Mouse (Mus musculus) CH12.LX (cell line): ENCODE measurements around the gene Npb. TPM values are rescaled to one million over a fixed set of nuclear protein-coding genes. Genes with fewer than 3 reads are reported as not detected.

Source experiments
- DNase-seq: peaks from one replicate; pipeline ENCODE4 v3.0.0-alpha.2; 2013; ENCODE audit errors: extremely low read depth
- H3K27ac ChIP-seq: 2 replicates; pipeline ENCODE4 v1.5.1; 2012; ENCODE audit warnings: low read depth, mild to moderate bottlenecking, control low read depth, moderate library complexity; ENCODE audit not compliant: insufficient read depth
- H3K27me3 ChIP-seq: replicated peaks from 2 replicates; pipeline ENCODE3; 2012; ENCODE audit warnings: inconsistent platforms
- H3K36me3 ChIP-seq, 2 experiments: replicated peaks in 1 of 2; 2 replicates each; pipeline versions ENCODE3 to v1.6.1; 2012; ENCODE audit warnings: inconsistent platforms in 1 of 2, low read length in 1 of 2, mild to moderate bottlenecking in 1 of 2, mixed read lengths in 1 of 2, moderate library complexity in 1 of 2; ENCODE audit not compliant: control insufficient read depth in 1 of 2, insufficient read depth in 1 of 2
- H3K4me1 ChIP-seq, 2 experiments: 2 replicates each; pipeline ENCODE4 v1.6.1; 2012; ENCODE audit warnings: inconsistent platforms in 1 of 2, moderate library complexity in 1 of 2; ENCODE audit not compliant: insufficient read depth in 2 of 2, control insufficient read depth in 1 of 2
- H3K4me2 ChIP-seq: 2 replicates; pipeline ENCODE4 v1.6.1; 2012; ENCODE audit warnings: low read depth, mild to moderate bottlenecking, control low read depth; ENCODE audit not compliant: poor library complexity, insufficient read depth, severe bottlenecking
- H3K4me3 ChIP-seq, 3 experiments: fragments of 150-350 bp in 1 of 3; sonication (generic) in 1 of 3; replicated peaks in 1 of 3; 2 replicates each; pipeline versions ENCODE3 to v1.5.1; 2011 to 2012; ENCODE audit warnings: low read depth in 2 of 3, low read length in 2 of 3, mild to moderate bottlenecking in 2 of 3, moderate library complexity in 2 of 3, control low read depth in 1 of 3, improper control_type of control experiment in 1 of 3, inconsistent platforms in 1 of 3, mixed read lengths in 1 of 3; ENCODE audit not compliant: poor library complexity in 1 of 3
- H3K79me2 ChIP-seq: replicated peaks from 2 replicates; pipeline ENCODE4 v1.6.1; 2012; ENCODE audit warnings: mild to moderate bottlenecking, moderate library complexity; ENCODE audit not compliant: control insufficient read depth, poor library complexity, insufficient read depth, severe bottlenecking; ENCODE audit errors: extremely low read depth
- H3K9ac ChIP-seq: 2 replicates; pipeline ENCODE4 v1.6.1; 2012; ENCODE audit warnings: low read depth, mild to moderate bottlenecking, control low read depth, moderate library complexity; ENCODE audit not compliant: insufficient read depth
- H3K9me3 ChIP-seq: replicated peaks from 2 replicates; pipeline ENCODE3; 2012; ENCODE audit warnings: low read length, inconsistent platforms, mixed read lengths
- CHD1 ChIP-seq: IDR thresholded peaks from 2 replicates; pipeline ENCODE4 v1.6.1; 2012; ENCODE audit warnings: low read depth, low read length, improper control_type of control experiment, inconsistent platforms
- CTCF ChIP-seq, 2 experiments: IDR thresholded peaks in 1 of 2; conservative IDR thresholded peaks in 1 of 2; 2 replicates each; pipeline ENCODE4 v1.5.1; 2011 to 2012; ENCODE audit warnings: low read depth in 2 of 2, low read length in 2 of 2, improper control_type of control experiment in 1 of 2, inconsistent platforms in 1 of 2, mild to moderate bottlenecking in 1 of 2, moderate library complexity in 1 of 2
- E2F4 ChIP-seq: IDR thresholded peaks from 2 replicates; pipeline ENCODE4 v1.6.1; 2011; ENCODE audit warnings: low read depth, low read length, improper control_type of control experiment; ENCODE audit not compliant: insufficient replicate concordance
- EP300 ChIP-seq: IDR thresholded peaks from 2 replicates; pipeline ENCODE4 v1.6.1; 2011; ENCODE audit warnings: low read length, improper control_type of control experiment
- GABPA ChIP-seq: IDR thresholded peaks from 2 replicates; pipeline ENCODE4 v1.6.1; 2012; ENCODE audit warnings: low read depth, low read length, improper control_type of control experiment, inconsistent platforms; ENCODE audit not compliant: insufficient replicate concordance
- HCFC1 ChIP-seq: IDR thresholded peaks from 2 replicates; pipeline ENCODE4 v1.6.1; 2012; ENCODE audit warnings: low read depth, mild to moderate bottlenecking, inconsistent platforms, low read length, improper control_type of control experiment
- IRF4 ChIP-seq: IDR thresholded peaks from 2 replicates; pipeline ENCODE4 v1.6.1; 2014; ENCODE audit warnings: low read depth, mild to moderate bottlenecking, inconsistent platforms, low read length, improper control_type of control experiment
- JUN ChIP-seq: IDR thresholded peaks from 2 replicates; pipeline ENCODE4 v1.6.1; 2011; ENCODE audit warnings: low read depth, mild to moderate bottlenecking, low read length, improper control_type of control experiment, moderate library complexity; ENCODE audit not compliant: insufficient read depth
- JUND ChIP-seq: conservative IDR thresholded peaks from 2 replicates; pipeline ENCODE4 v1.6.1; 2011; ENCODE audit warnings: low read depth, low read length, improper control_type of control experiment
- KAT2A ChIP-seq: IDR thresholded peaks from 2 replicates; pipeline ENCODE4 v1.6.1; 2012; ENCODE audit warnings: low read length, improper control_type of control experiment, inconsistent platforms; ENCODE audit not compliant: insufficient replicate concordance
- MAFK ChIP-seq: IDR thresholded peaks from 2 replicates; pipeline ENCODE4 v1.6.1; 2011; ENCODE audit warnings: low read length, improper control_type of control experiment; ENCODE audit not compliant: insufficient replicate concordance
- MAX ChIP-seq: IDR thresholded peaks from 2 replicates; pipeline ENCODE4 v1.6.1; 2011; ENCODE audit warnings: low read length, improper control_type of control experiment
- MAZ ChIP-seq: IDR thresholded peaks from 2 replicates; pipeline ENCODE4 v1.6.1; 2012; ENCODE audit warnings: low read depth, mild to moderate bottlenecking, inconsistent platforms, low read length, improper control_type of control experiment, moderate library complexity
- MEF2A ChIP-seq: IDR thresholded peaks from 2 replicates; pipeline ENCODE4 v1.6.1; 2014; ENCODE audit warnings: low read depth, mild to moderate bottlenecking, inconsistent platforms, low read length, improper control_type of control experiment, borderline replicate concordance
- MXI1 ChIP-seq: IDR thresholded peaks from 2 replicates; pipeline ENCODE4 v1.6.1; 2011; ENCODE audit warnings: mild to moderate bottlenecking, low read depth, low read length, improper control_type of control experiment
- MYC ChIP-seq: IDR thresholded peaks from 2 replicates; pipeline ENCODE4 v1.6.1; 2011; ENCODE audit warnings: low read depth, mild to moderate bottlenecking, improper control_type of control experiment, low read length
- NRF1 ChIP-seq: IDR thresholded peaks from 2 replicates; pipeline ENCODE4 v1.6.1; 2014; ENCODE audit warnings: low read depth, mild to moderate bottlenecking, inconsistent platforms, low read length, improper control_type of control experiment, moderate library complexity
- POLR2A ChIP-seq: IDR thresholded peaks from 2 replicates; pipeline ENCODE4 v1.6.1; 2011; ENCODE audit warnings: low read depth, mild to moderate bottlenecking, improper control_type of control experiment, low read length
- POLR2AphosphoS2 ChIP-seq: IDR thresholded peaks from 2 replicates; pipeline ENCODE4 v1.6.1; 2011; ENCODE audit warnings: low read depth, low read length, improper control_type of control experiment
- RAD21 ChIP-seq: IDR thresholded peaks from 2 replicates; pipeline ENCODE4 v1.6.1; 2011; ENCODE audit warnings: low read depth, mild to moderate bottlenecking, low read length, improper control_type of control experiment, moderate library complexity
- RCOR1 ChIP-seq: conservative IDR thresholded peaks from 2 replicates; pipeline ENCODE4 v1.6.1; 2012; ENCODE audit warnings: low read depth, mild to moderate bottlenecking, inconsistent platforms, low read length, improper control_type of control experiment
- SIN3A ChIP-seq: IDR thresholded peaks from 2 replicates; pipeline ENCODE4 v1.6.1; 2012; ENCODE audit warnings: low read length, improper control_type of control experiment, inconsistent platforms
- SMC3 ChIP-seq: IDR thresholded peaks from 2 replicates; pipeline ENCODE4 v1.6.1; 2011; ENCODE audit warnings: low read depth, low read length, improper control_type of control experiment
- TBP ChIP-seq: conservative IDR thresholded peaks from 2 replicates; pipeline ENCODE4 v1.6.1; 2011; ENCODE audit warnings: low read depth, low read length, improper control_type of control experiment
- UBTF ChIP-seq: IDR thresholded peaks from 2 replicates; pipeline ENCODE4 v1.6.1; 2012; ENCODE audit warnings: low read depth, mild to moderate bottlenecking, inconsistent platforms, low read length, improper control_type of control experiment, moderate library complexity
- USF1 ChIP-seq: IDR thresholded peaks from 2 replicates; pipeline ENCODE4 v1.6.1; 2014; ENCODE audit warnings: low read depth, mild to moderate bottlenecking, inconsistent platforms, low read length, improper control_type of control experiment
- ZKSCAN1 ChIP-seq: IDR thresholded peaks from 2 replicates; pipeline ENCODE4 v1.6.1; 2012; ENCODE audit warnings: low read depth, inconsistent platforms, low read length, improper control_type of control experiment, borderline replicate concordance
- ZMIZ1 ChIP-seq: IDR thresholded peaks from 2 replicates; pipeline ENCODE4 v1.6.1; 2012; ENCODE audit warnings: low read depth, mild to moderate bottlenecking, inconsistent platforms, low read length, improper control_type of control experiment
- dilution Hi-C: fragments of 300-500 bp; cut with MboI; formaldehyde crosslinking; loops from 2 replicates; pipeline ENCODE4 v1.14.3; 2020; ENCODE audit warnings: low sequenced_read_pairs; ENCODE audit not compliant: extremely low pct_unique_long_range_greater_than_20kb, extremely low pct_ligation_motif_present
- in situ Hi-C: fragments of 300-500 bp; cut with MboI; formaldehyde crosslinking; loops from 3 replicates; pipeline ENCODE4 v1.14.3; 2019; ENCODE audit warnings: low sequenced_read_pairs, low pct_ligation_motif_present, low pct_unique_long_range_greater_than_20kb, mixed read lengths
- polyA plus RNA-seq: library from polyadenylated mRNA; unstranded; fragments of >175 nt; gene quantifications from 2 replicates; pipeline ENCODE4 v1.2.1, GENCODE M21; 2012; ENCODE audit warnings: low read depth; ENCODE audit not compliant: insufficient read length
- total RNA-seq, 2 experiments: library from RNA; depleted of rRNA; stranded (reverse); fragments of 300-350 nt in 1 of 2; fragments of >200 nt in 1 of 2; gene quantifications; 2 replicates each; pipeline ENCODE4 v1.2.3; 2012 to 2014

The Npb gene
- total and polyA plus RNA-seq, 3 experiments: 0.55 to 1.3 TPM; not detected in 1

GRCm38 (mm10) chr11:120626785-120627467 is 18.6 kb downstream of the Npb start:
- H3K4me1 ChIP-seq: peaks cover 42 to 79% of the 10 kb centered on the region in 2 experiments
- no peak overlapping the region for H3K4me2 ChIP-seq
- H3K79me2 ChIP-seq: peaks cover 49% of the 10 kb centered on the region
- in situ Hi-C loops (loop anchor here (10.0 kb wide), 1 partner anchor 58 kb away; no protein-coding TSS in a partner anchor), dilution Hi-C loops (no loop called here)
- no peak for DNase-seq
- H3K9me3 ChIP-seq: no peaks in the 10 kb centered on the region
- TF ChIP-seq EP300 (no peak), MAZ (no peak), MEF2A (no peak), E2F4 (no peak), RCOR1 (no peak)
- H3K27ac ChIP-seq: peak overlapping the region; percentile 75; the same call in 1 of the 2 replicates
- H3K4me3 ChIP-seq: peak overlapping the region in 1 of 3 experiments; percentile 74
- H3K9ac ChIP-seq: no peak overlapping the region; the same call in 1 of the 2 replicates
- H3K27me3 ChIP-seq: no peaks in the 10 kb centered on the region
- H3K36me3 ChIP-seq: peaks cover 37 to 55% of the 10 kb centered on the region in 2 experiments

- DNase-seq: peak; percentile 94
- H3K9ac ChIP-seq: peak overlapping the region; percentile 16; the same call in 1 of the 2 replicates
- peaks cover 42 to 80% of the 10 kb centered on the region in 2 experiments for H3K4me1 ChIP-seq
- dilution Hi-C loops: no loop called here
- in situ Hi-C loops: loop anchor here (10.0 kb wide), 1 partner anchor 57 kb away; no protein-coding TSS in a partner anchor
- H3K4me2 ChIP-seq: peak overlapping the region; percentile 37
- peak overlapping the region; percentile 75 for H3K27ac ChIP-seq
- H3K27me3 ChIP-seq: no peaks in the 10 kb centered on the region
- no peaks in the 10 kb centered on the region for H3K9me3 ChIP-seq
- peaks cover 57% of the 10 kb centered on the region for H3K79me2 ChIP-seq
- H3K4me3 ChIP-seq: peak overlapping the region; percentile 23 to 74 (median 35)
- peaks cover 31 to 47% of the 10 kb centered on the region in 2 experiments for H3K36me3 ChIP-seq
- TF ChIP-seq UBTF (no peak), KAT2A (peak; percentile 74; the same call in 1 of the 2 replicates), MEF2A (peak; percentile 87), USF1 (peak; percentile 71), SMC3 (no peak), E2F4 (no peak), SIN3A (peak; percentile 82), NRF1 (no peak), JUND (no peak), POLR2A (peak; percentile 67), HCFC1 (peak; percentile 79), JUN (no peak), TBP (0 out of 2 replicates have a peak, but pooled peaks have one; percentile 29), RAD21 (no peak), GABPA (no peak), IRF4 (peak; percentile 63), MAZ (no peak), RCOR1 (no peak), CHD1 (no peak), MAX (peak; percentile 99), POLR2AphosphoS2 (no peak), EP300 (peak; percentile 70), CTCF (conservative IDR thresholded peaks at IDR 0.05 in 1 of 2, IDR thresholded peaks at IDR 0.05 in 1 of 2; ENCODE audit: low read depth in 2 of 2, low read length in 2 of 2) (no peak), ZMIZ1 (peak; percentile 56), MAFK (peak; percentile 65), MXI1 (peak; percentile 97), MYC (peak; percentile 99), ZKSCAN1 (peak; percentile 5; the same call in 1 of the 2 replicates)
Observed at GRCm38 (mm10) chr11:120627468-120628300, 19.4 kb downstream of the Npb start.
